Mouse (Mus musculus) gonadal fat pad, adult 2 months (tissue): ENCODE measurements around the gene Nipal1. TPM values are rescaled to one million over a fixed set of nuclear protein-coding genes. Genes with fewer than 3 reads are reported as not detected.

Experiments
- DNase-seq: peaks from one replicate; pipeline ENCODE4 v3.0.0-alpha.2; 2012; ENCODE audit warnings: low read depth
- polyA plus RNA-seq: library from polyadenylated mRNA; depleted of rRNA; stranded (reverse); fragments of >200 nt; gene quantifications from 2 replicates; pipeline ENCODE4 v1.2.3, GENCODE M21; 2012; rRNA removed

Gene Nipal1
- polyA plus RNA-seq, result 0.30 and 0.94 TPM in 2 replicates

- DNase-seq, result no peak
Observed at GRCm38 (mm10) chr5:72647418-72647907, at the start of gene Nipal1. Gene Nipal1, plus strand, starts transcription at chr5:72647795.

GRCm38 (mm10) chr5:72601006-72601405, 46.6 kb upstream of the Nipal1 start:
- no peak for DNase-seq

GRCm38 (mm10) chr5:72603138-72603537, 44.5 kb upstream of the Nipal1 start:
- no peak for DNase-seq

GRCm38 (mm10) chr5:72617413-72617812, 30.2 kb upstream of the Nipal1 start:
- no peak for DNase-seq

- no peak for DNase-seq
Observed at GRCm38 (mm10) chr5:72621022-72621421, 26.6 kb upstream of the Nipal1 start.

GRCm38 (mm10) chr5:72630026-72630425, 17.6 kb upstream of the Nipal1 start:
- no peak for DNase-seq

- DNase-seq, result no peak
Observed at GRCm38 (mm10) chr5:72634791-72635271, 12.8 kb upstream of the Nipal1 start.

- no peak for DNase-seq
Observed at GRCm38 (mm10) chr5:72636122-72636521, 11.5 kb upstream of the Nipal1 start.

GRCm38 (mm10) chr5:72636576-72636975, 11.0 kb upstream of the Nipal1 start:
- DNase-seq, result no peak

GRCm38 (mm10) chr5:72640072-72640471, 7.5 kb upstream of the Nipal1 start:
- DNase-seq, result no peak

GRCm38 (mm10) chr5:72643655-72644054, 3.9 kb upstream of the Nipal1 start:
- no peak for DNase-seq

GRCm38 (mm10) chr5:72644175-72644574, 3.4 kb upstream of the Nipal1 start, which contains the start of gene Cnga1:
Gene Cnga1, minus strand, starts transcription at chr5:72644275.
- no peak for DNase-seq

- no peak for DNase-seq
Observed at GRCm38 (mm10) chr5:72646131-72646530, 1.5 kb upstream of the Nipal1 start.

GRCm38 (mm10) chr5:72646996-72647395, 599 bp upstream of the Nipal1 start:
- no peak for DNase-seq

- no peak for DNase-seq
Observed at GRCm38 (mm10) chr5:72647958-72648595, 482 bp downstream of the Nipal1 start.

- peak; percentile 96 for DNase-seq
Observed at GRCm38 (mm10) chr5:72648987-72649735, 1.6 kb downstream of the Nipal1 start.

GRCm38 (mm10) chr5:72653068-72653674, 5.6 kb downstream of the Nipal1 start:
- no peak for DNase-seq

GRCm38 (mm10) chr5:72656270-72656791, 8.7 kb downstream of the Nipal1 start:
- no peak for DNase-seq

GRCm38 (mm10) chr5:72658375-72658774, 10.8 kb downstream of the Nipal1 start:
- no peak for DNase-seq

GRCm38 (mm10) chr5:72661051-72661781, 13.6 kb downstream of the Nipal1 start:
- no peak for DNase-seq

- no peak for DNase-seq
Observed at GRCm38 (mm10) chr5:72664126-72664525, 16.5 kb downstream of the Nipal1 start.
